Mouse (Mus musculus) liver, embryonic 13.5 days (tissue): ENCODE measurements at regions not wholly inside any gene's neighbourhood (a gene's known extent, or its start where the extent isn't known, plus 50 kb on each side); places are given as distances from the start of the nearest gene placed in this dataset.
A peak's percentile ranks its signal among the peaks of the same experiment; 100 is the strongest.

Experiments used
- ATAC-seq: fragments of 200-750 bp; cut with Nextera tagmentation; 2 replicates; pipeline ENCODE4 v1.8.0; 2017; ENCODE audit warnings: low read depth, mild to moderate bottlenecking, moderate number of reproducible peaks, moderate library complexity
- DNase-seq: peaks from one replicate; pipeline ENCODE4 v3.0.0; 2022
- H3K27ac ChIP-seq: fragments of 300-500 bp; sonication (generic); 2 replicates; pipeline ENCODE4 v1.5.1; 2015; ENCODE audit warnings: moderate library complexity, mild to moderate bottlenecking, inconsistent platforms
- H3K27me3 ChIP-seq: fragments of 300-500 bp; sonication (generic); 2 replicates; pipeline ENCODE4 v1.6.1; 2015; ENCODE audit warnings: mild to moderate bottlenecking, inconsistent platforms
- H3K36me3 ChIP-seq: fragments of 300-500 bp; sonication (generic); 2 replicates; pipeline ENCODE4 v1.6.1; 2015; ENCODE audit warnings: mild to moderate bottlenecking, inconsistent platforms
- H3K4me1 ChIP-seq: fragments of 300-500 bp; sonication (generic); replicated peaks from 2 replicates; pipeline ENCODE4 v1.6.1; 2015; ENCODE audit warnings: inconsistent platforms
- H3K4me2 ChIP-seq: fragments of 300-500 bp; sonication (generic); 2 replicates; pipeline ENCODE4 v1.6.1; 2015; ENCODE audit warnings: inconsistent platforms, mild to moderate bottlenecking, moderate library complexity
- H3K4me3 ChIP-seq: fragments of 300-500 bp; sonication (generic); replicated peaks from 2 replicates; pipeline ENCODE4 v1.5.1; 2015; ENCODE audit warnings: mild to moderate bottlenecking, inconsistent platforms
- H3K9ac ChIP-seq: fragments of 300-500 bp; sonication (generic); 2 replicates; pipeline ENCODE4 v1.6.1; 2015; ENCODE audit warnings: mild to moderate bottlenecking, inconsistent platforms
- H3K9me3 ChIP-seq: fragments of 300-500 bp; sonication (generic); replicated peaks from 2 replicates; pipeline ENCODE4 v1.6.1; 2016; ENCODE audit warnings: inconsistent platforms
- WGBS: fragments of 180-500 bp; shearing (Covaris S2); methylation state at CpG from one replicate; pipeline ENCODE4 v1.1.7; 2015; ENCODE audit not compliant: insufficient replicate concordance; 5-methylcytosine and 5-hydroxymethylcytosine counted together

DNA sequence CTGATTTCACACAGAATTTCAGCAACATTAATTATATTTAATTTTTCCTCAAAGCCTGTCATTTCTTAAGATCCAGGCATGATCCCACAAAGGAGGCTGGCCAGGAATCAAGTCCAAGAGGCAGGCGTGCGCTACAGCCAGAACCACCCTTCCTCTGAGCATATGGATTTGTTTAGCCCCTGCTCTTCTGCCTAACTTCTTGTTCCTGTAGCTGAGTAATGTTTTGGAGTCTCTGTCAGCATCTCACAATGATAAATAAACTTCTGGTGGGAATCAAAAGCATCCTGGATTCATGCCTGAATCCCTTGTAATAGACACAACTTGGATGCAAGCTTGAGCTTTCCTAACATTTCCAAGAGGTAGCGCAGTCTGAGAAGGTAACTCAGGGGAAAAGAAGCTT is 101.7 kb downstream of the Nog start:
- ATAC-seq (no peak), DNase-seq (no peak)
- Histone ChIP-seq H3K9me3 (no peaks in the 10 kb centered on the region), H3K36me3 (no peaks in the 10 kb centered on the region), H3K27me3 (no peaks in the 10 kb centered on the region), H3K4me3 (no peak overlapping the region), H3K4me2 (no peak overlapping the region), H3K27ac (no peak overlapping the region), H3K4me1 (no peaks in the 10 kb centered on the region), H3K9ac (no peak overlapping the region)
- WGBS: 78% methylated on average over 3 of the region's 3 CpGs

DNA sequence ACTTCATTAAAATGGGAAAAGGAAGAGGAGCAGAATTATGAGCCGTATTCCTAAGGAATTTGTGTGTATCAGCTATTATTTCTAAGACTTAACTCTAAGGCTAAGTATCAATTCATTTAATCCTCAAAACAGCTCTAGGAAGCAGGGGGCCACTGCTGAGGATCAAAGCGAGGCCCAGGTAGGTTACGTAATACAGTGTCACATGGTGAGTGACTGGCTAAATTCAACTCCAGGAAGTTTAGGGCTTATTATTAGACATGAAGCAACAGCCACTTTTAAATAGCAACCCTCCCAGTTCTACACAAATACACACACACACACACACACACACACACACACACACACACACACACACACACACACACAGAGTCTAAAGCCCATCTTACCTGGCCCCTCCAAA is 109.3 kb downstream of the Nog start:
- H3K36me3 ChIP-seq: no peaks in the 10 kb centered on the region
- no peak overlapping the region for H3K27ac ChIP-seq
- H3K9me3 ChIP-seq: no peaks in the 10 kb centered on the region
- no peak for ATAC-seq
- 53% methylated on average over 3 of the region's 3 CpGs for WGBS
- no peak overlapping the region for H3K9ac ChIP-seq
- no peaks in the 10 kb centered on the region for H3K4me1 ChIP-seq
- no peak overlapping the region for H3K4me2 ChIP-seq
- DNase-seq: no peak
- H3K27me3 ChIP-seq: peaks cover 3% of the 10 kb centered on the region; the same call in 1 of the 2 replicates
- no peak overlapping the region for H3K4me3 ChIP-seq

DNA sequence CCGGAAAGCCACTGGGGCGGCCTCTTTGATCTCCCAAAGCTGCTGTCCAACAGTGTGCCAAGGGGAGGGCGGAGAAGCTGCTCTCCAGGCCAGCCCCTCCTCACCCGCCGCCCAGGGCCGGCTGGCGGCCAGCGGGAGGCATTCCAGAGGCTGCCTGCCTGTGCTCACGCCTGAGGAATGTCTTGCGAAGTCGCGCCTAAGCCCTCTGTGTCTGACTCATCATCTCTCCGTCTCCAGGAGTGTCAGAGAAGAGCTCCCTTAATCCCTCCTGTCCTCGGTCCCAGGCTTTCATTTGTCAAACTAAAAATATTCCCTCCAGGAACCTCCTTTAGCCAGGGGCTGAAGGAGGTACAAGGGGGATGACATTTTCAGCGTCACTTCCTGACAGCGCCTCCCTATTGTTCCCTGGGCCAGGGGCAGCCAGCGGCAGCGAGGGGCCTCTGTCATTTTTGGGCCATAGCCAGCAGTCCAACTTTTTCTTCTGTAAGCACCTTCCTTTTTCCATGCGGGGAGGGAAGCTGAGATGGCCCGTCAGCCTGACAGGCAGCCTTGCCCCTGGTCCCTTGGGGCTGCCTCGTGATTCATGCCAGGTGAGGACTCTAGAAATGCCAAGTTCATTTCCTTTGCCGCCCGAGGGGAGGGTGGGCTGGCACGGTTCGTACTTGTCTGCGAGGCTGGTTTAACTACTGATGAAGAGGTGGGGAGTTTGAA is 113.4 kb downstream of the Gm525 start:
- Histone ChIP-seq H3K9me3 (no peaks in the 10 kb centered on the region), H3K4me3 (no peak overlapping the region), H3K27me3 (peaks cover 14% of the 10 kb centered on the region), H3K4me1 (no peaks in the 10 kb centered on the region), H3K4me2 (0 out of 2 replicates have a peak overlapping the region, but pooled peaks have one; percentile 6), H3K27ac (no peak overlapping the region), H3K9ac (no peak overlapping the region), H3K36me3 (no peaks in the 10 kb centered on the region)
- no peak for ATAC-seq
- WGBS: 13% methylated on average over 26 of the region's 26 CpGs
- no peak for DNase-seq

DNA sequence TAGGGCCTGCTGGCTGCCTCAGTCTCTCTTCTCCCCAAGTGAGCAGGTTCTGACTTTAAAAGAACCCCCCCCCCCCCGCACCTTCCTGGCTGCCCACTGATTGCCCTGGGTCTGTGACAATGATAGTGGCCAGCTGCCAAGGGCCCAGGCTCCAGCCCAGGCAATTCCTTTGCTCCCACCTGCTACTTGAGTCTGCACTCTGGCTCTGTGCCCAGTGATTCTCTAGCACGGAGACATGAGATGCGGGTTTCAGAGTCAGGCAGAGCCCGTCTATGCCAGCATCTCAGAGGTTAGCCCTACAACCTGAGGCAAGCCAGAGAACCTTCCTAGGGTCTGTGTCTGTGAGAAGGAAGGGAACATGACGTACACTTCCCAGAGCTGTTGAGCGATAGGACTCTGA is 112.2 kb downstream of the Gm525 start:
- ATAC-seq (no peak), DNase-seq (no peak)
- Histone ChIP-seq H3K4me2 (no peak overlapping the region), H3K4me3 (no peak overlapping the region), H3K4me1 (no peaks in the 10 kb centered on the region), H3K27me3 (peaks cover 14% of the 10 kb centered on the region), H3K9me3 (no peaks in the 10 kb centered on the region), H3K27ac (no peak overlapping the region), H3K36me3 (no peaks in the 10 kb centered on the region), H3K9ac (no peak overlapping the region)
- WGBS: 67% methylated on average over 6 of the region's 6 CpGs

DNA sequence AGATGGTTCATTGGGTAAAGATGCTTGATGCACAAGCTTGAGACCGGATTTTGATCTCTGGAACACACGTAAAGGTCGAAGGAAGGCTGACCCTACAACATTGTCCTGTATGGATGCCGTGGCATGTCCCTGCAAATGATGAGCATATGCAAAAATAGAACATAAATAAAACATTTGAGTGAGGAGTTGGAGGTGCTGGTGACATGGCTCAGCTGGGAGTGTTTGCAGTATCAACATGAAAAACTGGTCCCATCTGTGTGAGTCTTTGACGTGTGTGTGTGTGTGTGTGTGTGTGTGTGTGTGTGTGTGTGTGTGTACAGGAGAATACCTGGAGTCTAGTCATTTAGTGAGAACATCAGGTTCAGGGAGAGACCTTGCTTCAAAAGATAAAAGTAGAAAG is 107.8 kb downstream of the Gm525 start:
- no peaks in the 10 kb centered on the region for H3K36me3 ChIP-seq
- no peaks in the 10 kb centered on the region for H3K4me1 ChIP-seq
- no peak overlapping the region for H3K9ac ChIP-seq
- no peak for DNase-seq
- H3K9me3 ChIP-seq: no peaks in the 10 kb centered on the region
- ATAC-seq: no peak
- H3K4me2 ChIP-seq: no peak overlapping the region
- H3K27ac ChIP-seq: no peak overlapping the region
- peaks cover 1% of the 10 kb centered on the region; the same call in 1 of the 2 replicates for H3K27me3 ChIP-seq
- H3K4me3 ChIP-seq: no peak overlapping the region
- WGBS: 63% methylated on average over 5 of the region's 5 CpGs

DNA sequence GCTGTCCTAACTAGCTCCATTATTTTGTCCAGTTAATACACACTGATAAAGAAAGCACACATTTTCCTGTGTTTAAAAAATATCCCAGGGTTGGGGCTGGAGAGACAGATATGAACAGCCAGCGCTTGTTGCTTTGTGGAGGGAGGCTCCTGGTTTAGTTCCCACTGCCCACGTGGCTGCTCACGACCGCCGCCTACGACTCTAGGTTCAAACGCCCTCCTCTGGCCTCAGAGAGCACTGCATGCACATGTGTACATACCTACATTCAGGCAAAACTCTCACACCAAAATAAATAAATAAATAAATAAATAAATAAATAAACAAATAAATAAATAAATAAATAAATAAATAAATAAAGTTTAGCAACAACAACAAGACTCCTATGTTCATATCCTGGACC is 104.8 kb downstream of the Gm525 start:
- ATAC-seq (no peak), DNase-seq (no peak)
- H3K4me1 ChIP-seq: no peaks in the 10 kb centered on the region
- H3K36me3 ChIP-seq: no peaks in the 10 kb centered on the region
- H3K27me3 ChIP-seq: no peaks in the 10 kb centered on the region
- H3K27ac ChIP-seq: no peak overlapping the region
- no peaks in the 10 kb centered on the region for H3K9me3 ChIP-seq
- no peak overlapping the region for H3K4me2 ChIP-seq
- no peak overlapping the region for H3K9ac ChIP-seq
- WGBS: 71% methylated on average over 7 of the region's 7 CpGs
- H3K4me3 ChIP-seq: no peak overlapping the region

DNA sequence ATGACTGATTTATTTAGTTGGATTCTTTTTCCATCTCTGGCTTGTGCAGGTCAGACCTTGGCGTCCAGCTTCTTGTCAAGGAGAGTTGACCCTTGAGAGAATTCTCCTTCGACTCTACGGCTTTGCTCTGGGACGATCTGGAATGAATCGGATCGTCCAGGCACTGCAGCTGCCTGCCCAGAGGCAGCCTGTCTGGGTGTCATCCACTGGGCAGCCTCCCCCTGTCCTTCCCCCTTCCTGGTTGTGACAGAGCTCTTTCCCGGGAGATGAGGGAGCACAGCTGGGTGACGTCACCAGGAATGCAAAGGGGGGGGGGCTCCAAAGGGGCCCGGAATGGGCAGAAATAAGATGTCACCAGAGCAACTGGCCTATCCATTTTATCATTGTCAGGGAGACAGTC is 101.9 kb downstream of the Gm525 start:
- Histone ChIP-seq H3K9me3 (no peaks in the 10 kb centered on the region), H3K27me3 (no peaks in the 10 kb centered on the region), H3K27ac (no peak overlapping the region), H3K36me3 (no peaks in the 10 kb centered on the region), H3K9ac (no peak overlapping the region), H3K4me3 (no peak overlapping the region), H3K4me1 (no peaks in the 10 kb centered on the region), H3K4me2 (no peak overlapping the region)
- no peak for DNase-seq
- WGBS: 17% methylated on average over 9 of the region's 9 CpGs
- no peak for ATAC-seq

DNA sequence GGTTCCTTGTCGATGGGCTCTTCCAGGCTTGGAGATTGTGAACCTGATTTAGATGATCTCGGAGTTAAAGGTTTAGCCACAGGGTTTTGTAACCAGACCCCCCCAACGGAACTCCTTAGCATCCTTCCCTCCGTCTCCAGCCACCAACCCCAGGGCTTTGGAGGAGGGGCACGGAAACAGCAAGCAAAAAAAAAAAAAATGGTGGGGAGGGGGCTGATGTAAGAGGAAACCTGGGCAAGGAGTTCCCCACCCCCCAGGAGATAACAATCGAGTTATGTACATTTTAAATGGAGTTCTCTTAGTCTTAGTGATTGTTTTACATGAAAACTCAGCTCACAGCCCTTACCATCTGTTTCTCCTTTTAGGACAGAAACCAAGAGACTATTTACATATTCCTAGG is 101.3 kb downstream of the Gm525 start:
- DNase-seq: no peak
- Histone ChIP-seq H3K4me2 (no peak overlapping the region), H3K36me3 (no peaks in the 10 kb centered on the region), H3K4me1 (no peaks in the 10 kb centered on the region), H3K27me3 (no peaks in the 10 kb centered on the region), H3K9me3 (no peaks in the 10 kb centered on the region), H3K27ac (no peak overlapping the region), H3K4me3 (no peak overlapping the region), H3K9ac (no peak overlapping the region)
- 26% methylated on average over 6 of the region's 6 CpGs for WGBS
- no peak for ATAC-seq

DNA sequence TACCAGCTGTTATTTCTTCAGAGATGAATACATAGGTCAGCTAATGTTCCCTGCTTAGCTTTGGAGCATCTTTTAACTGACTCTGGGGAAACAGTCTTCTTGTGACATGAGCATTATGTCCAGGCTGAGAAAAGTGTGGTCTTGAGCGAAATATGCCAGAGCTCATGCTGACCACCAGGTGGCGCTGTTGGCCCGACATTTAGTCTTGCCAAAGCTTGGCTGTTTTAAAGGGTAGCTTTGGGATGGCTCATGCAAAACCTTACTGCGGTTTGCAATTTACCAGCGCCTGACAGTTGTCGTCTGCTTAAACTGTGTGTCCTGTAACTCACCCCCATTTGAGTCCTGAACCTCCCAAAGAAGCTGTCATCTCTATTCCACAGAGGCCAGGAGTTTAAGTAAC is 91.6 kb downstream of the Gm525 start:
- no peak overlapping the region for H3K27ac ChIP-seq

DNA sequence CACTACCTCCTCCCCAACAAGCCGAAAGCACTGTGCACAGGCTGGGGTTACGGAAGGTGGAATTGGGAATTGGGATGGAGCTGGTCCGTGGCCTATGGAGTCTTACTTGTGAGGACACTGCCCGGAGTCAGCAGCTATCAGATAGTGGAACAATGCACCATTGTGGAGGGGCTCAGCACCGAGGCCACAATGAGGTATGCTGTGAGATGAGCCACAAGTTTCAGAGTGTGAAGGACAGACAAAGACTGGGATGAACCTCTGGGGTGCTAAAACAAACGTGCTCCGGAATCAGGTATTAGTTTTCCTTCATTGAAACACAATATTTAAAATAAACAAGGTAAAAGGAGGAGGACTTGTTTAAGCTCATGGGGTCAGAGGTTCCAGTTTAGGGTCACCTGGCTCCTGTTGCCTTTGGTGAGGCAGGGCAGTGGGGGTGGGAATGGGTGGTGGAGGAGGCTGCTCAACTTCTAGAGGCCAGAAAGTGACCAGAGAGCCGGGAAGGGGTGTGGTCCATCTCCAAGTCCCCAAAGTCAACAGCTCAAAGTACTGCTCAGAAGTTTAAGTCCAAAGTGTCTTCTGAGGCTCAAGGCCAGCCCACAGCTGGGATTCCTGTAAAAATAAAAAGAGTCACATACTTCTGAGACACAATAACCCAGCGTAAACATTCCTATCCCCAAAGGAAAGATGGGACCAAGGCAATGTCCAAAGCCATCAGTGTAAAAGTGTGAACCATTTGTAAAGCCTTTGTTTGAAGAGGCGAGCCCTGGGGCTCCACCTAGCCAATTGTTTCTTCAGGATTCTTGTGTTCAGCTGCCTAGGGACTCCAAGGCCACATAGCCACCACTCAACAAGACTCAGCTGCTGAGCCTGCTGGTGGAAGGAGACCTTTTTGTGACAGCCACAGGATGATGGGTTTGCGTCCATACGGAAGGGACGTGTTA is 80.1 kb downstream of the Gm525 start:
- Histone ChIP-seq H3K27ac (no peak overlapping the region), H3K4me3 (no peak overlapping the region), H3K9ac (no peak overlapping the region), H3K4me1 (no peaks in the 10 kb centered on the region), H3K27me3 (no peaks in the 10 kb centered on the region), H3K9me3 (no peaks in the 10 kb centered on the region), H3K36me3 (no peaks in the 10 kb centered on the region), H3K4me2 (no peak overlapping the region)
- no peak for DNase-seq
- 57% methylated on average over 13 of the region's 13 CpGs for WGBS
- ATAC-seq: no peak

More for the DNA sequence above, 91.6 kb downstream of the Gm525 start:
- H3K4me2 ChIP-seq: no peak overlapping the region
- no peak overlapping the region for H3K9ac ChIP-seq
- WGBS: 11% methylated on average over 6 of the region's 6 CpGs
- H3K36me3 ChIP-seq: no peaks in the 10 kb centered on the region
- no peak overlapping the region for H3K4me3 ChIP-seq
- peak; percentile 34 for DNase-seq
- H3K27me3 ChIP-seq: 0 out of 2 replicates have a peak, but pooled peaks cover 7% of the 10 kb centered on the region
- H3K9me3 ChIP-seq: no peaks in the 10 kb centered on the region
- no peaks in the 10 kb centered on the region for H3K4me1 ChIP-seq
- ATAC-seq: no peak

DNA sequence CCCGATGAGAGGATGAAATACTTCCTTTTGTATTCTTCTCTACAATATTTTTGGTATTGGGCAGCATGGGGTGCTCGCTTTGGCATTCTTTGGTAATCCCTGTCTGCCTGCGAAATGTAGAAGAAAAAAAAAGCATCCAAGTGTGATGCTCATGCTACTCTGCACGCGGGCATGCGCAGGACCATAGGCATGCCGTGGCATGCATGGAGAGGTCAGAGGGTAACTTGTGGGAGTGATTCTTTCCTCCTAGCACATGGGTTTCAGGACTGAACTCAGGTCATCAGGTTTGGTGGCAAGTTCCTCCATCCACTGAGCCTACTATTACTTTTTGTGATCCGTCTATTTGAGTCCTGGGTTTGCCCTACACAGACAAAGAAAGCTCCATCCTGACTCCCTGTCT is 74.3 kb downstream of the Gm525 start:
- H3K9ac ChIP-seq: no peak overlapping the region
- no peak overlapping the region for H3K4me2 ChIP-seq
- WGBS: 74% methylated on average over 8 of the region's 8 CpGs
- ATAC-seq: no peak
- H3K4me1 ChIP-seq: no peaks in the 10 kb centered on the region
- H3K27ac ChIP-seq: no peak overlapping the region
- no peaks in the 10 kb centered on the region for H3K9me3 ChIP-seq
- no peak overlapping the region for H3K4me3 ChIP-seq
- no peak for DNase-seq
- H3K36me3 ChIP-seq: no peaks in the 10 kb centered on the region
- 0 out of 2 replicates have a peak, but pooled peaks cover 3% of the 10 kb centered on the region for H3K27me3 ChIP-seq
